Mouse (Mus musculus): ENCODE results near the gene Tbxas1.

Gene Tbxas1

DNA sequence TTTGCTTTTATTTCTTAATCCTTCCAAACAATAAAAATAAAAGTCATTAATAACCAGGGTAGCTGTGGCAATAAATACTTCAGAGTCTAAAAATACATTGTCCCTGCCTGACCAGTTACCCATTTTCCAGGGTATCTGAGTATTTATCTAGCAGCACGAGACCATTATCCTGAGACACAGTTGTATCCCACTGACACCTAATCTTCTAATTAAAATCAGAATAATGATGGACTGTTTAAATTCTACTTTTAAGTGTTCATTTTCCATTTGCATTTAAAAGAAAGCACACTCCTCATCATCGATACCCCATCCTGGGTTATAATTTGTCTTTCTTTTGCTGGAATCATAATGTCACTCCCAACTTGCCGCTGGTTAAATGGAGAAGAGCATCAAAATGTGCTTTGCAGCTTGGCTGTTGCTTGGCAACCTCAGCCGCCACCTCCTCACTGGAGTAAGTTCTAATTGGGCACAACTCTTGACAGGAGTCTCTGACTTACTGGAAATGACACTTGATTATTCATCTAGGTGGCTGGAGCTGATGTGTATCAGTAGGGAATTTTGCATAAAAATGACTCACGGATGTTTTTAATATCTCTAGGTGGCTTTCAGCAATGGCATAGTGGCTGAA, 130.9 kb downstream of the Tbxas1 start:
- TF ChIP-seq NANOG (IDR thresholded peaks at IDR 0.05; ENCODE audit: borderline replicate concordance, low read length) (no peak), POU5F1 (IDR thresholded peaks at IDR 0.05; ENCODE audit: borderline replicate concordance, low read length) (no peak), CTCF (conservative IDR thresholded peaks at IDR 0.05; ENCODE audit: low read length) (no peak)
- H3K36me3 ChIP-seq (ENCODE audit: insufficient read depth, low read length): no peaks in the 10 kb centered on the region
- no peak overlapping the region for H3K4me3 ChIP-seq (replicated peaks; ENCODE audit: low read length)
- H3K4me1 ChIP-seq (replicated peaks; ENCODE audit: low read depth, low read length): peaks cover 9% of the 10 kb centered on the region
- H3K27me3 ChIP-seq (ENCODE audit: insufficient read depth, low read length): 0 out of 2 replicates have a peak, but pooled peaks cover 4% of the 10 kb centered on the region
- H3K9me3 ChIP-seq (ENCODE audit: low read length): no peaks in the 10 kb centered on the region

DNA sequence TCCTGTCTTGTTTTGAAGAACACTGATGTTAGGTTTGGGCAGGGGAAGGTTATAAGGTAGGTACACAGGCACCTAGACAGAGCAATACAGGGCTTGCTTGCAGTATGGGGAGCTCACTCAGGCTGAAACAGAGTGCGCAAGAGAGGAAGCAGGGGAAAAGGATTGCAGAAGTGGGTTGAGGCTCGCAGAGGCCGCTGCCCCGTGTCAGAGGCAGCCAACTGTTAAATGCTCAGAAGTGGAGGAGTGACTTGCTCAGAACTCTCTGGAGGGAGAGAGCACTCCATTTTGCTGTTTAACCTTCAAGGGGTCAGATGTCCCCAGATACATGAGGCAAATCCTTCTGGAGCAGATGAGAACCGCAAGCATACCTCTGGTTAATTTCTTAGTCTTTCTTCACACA, 132.0 kb downstream of the Tbxas1 start:
- no peaks in the 10 kb centered on the region for H3K9me3 ChIP-seq (ENCODE audit: low read length)
- TF ChIP-seq POU5F1 (IDR thresholded peaks at IDR 0.05; ENCODE audit: borderline replicate concordance, low read length): no peak
- TF ChIP-seq CTCF (conservative IDR thresholded peaks at IDR 0.05; ENCODE audit: low read length): no peak
- no peak for TF ChIP-seq NANOG (IDR thresholded peaks at IDR 0.05; ENCODE audit: borderline replicate concordance, low read length)

DNA sequence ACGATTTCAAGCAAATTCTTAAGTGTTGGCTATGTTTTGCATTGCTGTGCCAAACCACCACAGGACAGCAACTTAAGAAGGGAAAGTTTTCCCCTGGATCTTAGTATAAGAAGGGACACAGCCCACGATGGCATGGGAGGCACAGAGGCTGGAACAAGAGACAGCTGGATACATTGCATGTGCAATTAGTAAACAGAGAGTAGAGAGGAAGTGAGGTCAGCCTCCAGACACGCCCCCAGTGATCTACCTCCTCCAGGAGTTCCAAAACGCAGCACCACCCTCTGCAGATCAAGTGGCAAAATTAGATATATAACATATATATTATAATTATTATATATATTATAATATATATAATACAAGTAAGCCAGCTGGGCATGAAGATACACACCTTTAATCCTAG, 132.9 kb downstream of the Tbxas1 start:
- Histone ChIP-seq H3K4me1 (replicated peaks; ENCODE audit: low read depth, low read length) (peaks cover 9% of the 10 kb centered on the region), H3K4me3 (replicated peaks; ENCODE audit: low read length) (no peak overlapping the region), H3K9me3 (ENCODE audit: low read length) (peaks cover 5% of the 10 kb centered on the region; the same call in 1 of the 2 replicates), H3K27me3 (ENCODE audit: insufficient read depth, low read length) (no peaks in the 10 kb centered on the region), H3K36me3 (ENCODE audit: insufficient read depth, low read length) (no peaks in the 10 kb centered on the region)
- TF ChIP-seq POU5F1 (IDR thresholded peaks at IDR 0.05; ENCODE audit: borderline replicate concordance, low read length) (no peak), CTCF (conservative IDR thresholded peaks at IDR 0.05; ENCODE audit: low read length) (no peak), NANOG (IDR thresholded peaks at IDR 0.05; ENCODE audit: borderline replicate concordance, low read length) (no peak)

More for the DNA sequence above, 132.0 kb downstream of the Tbxas1 start:
- Histone ChIP-seq H3K27me3 (ENCODE audit: insufficient read depth, low read length) (no peaks in the 10 kb centered on the region), H3K36me3 (ENCODE audit: insufficient read depth, low read length) (no peaks in the 10 kb centered on the region), H3K4me3 (replicated peaks; ENCODE audit: low read length) (no peak overlapping the region), H3K4me1 (replicated peaks; ENCODE audit: low read depth, low read length) (peaks cover 9% of the 10 kb centered on the region)

DNA sequence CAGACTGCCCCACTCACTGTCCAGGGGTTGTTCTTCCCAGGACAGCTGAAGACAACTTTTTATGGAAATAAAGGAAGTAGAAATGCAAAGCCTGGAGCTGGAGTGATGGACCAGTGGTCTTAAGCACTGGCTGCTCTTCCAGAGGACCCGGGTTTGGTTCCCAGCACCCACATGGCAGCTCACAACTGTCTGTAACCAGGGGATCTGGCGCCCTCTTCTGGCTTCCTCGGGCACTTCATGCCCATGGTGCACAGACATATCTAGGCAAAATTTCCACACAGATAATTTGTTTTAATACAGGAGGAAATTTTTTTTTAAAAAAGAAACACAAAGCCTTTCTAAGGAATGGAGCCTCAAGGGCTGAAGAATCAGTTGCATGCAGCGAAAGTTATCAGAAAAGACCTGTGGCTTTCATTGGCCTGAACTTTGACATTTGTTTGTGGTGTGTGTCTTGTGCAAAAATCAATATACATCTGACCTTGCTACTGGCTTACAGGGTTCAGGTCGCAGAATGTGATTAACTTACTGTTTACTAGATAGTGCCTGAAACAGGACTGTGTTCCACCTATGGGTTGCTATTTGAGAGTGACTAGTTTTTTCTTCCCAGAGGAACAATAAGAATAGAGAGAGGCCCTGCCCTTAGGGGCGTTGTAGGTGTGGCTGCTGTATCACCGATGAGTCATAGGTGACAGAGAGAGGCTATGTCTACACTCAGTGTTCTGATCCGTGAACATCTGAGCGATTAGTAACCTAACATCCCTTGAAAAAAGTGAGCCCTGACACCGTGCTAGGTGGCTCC, 138.0 kb downstream of the Tbxas1 start:
- Histone ChIP-seq H3K9me3 (ENCODE audit: low read length) (peaks cover 14% of the 10 kb centered on the region; the same call in 1 of the 2 replicates), H3K4me1 (replicated peaks; ENCODE audit: low read depth, low read length) (no peaks in the 10 kb centered on the region), H3K27me3 (ENCODE audit: insufficient read depth, low read length) (no peaks in the 10 kb centered on the region), H3K36me3 (ENCODE audit: insufficient read depth, low read length) (no peaks in the 10 kb centered on the region), H3K4me3 (replicated peaks; ENCODE audit: low read length) (no peak overlapping the region)
- TF ChIP-seq CTCF (conservative IDR thresholded peaks at IDR 0.05; ENCODE audit: low read length) (peak; percentile 59), POU5F1 (IDR thresholded peaks at IDR 0.05; ENCODE audit: borderline replicate concordance, low read length) (no peak), NANOG (IDR thresholded peaks at IDR 0.05; ENCODE audit: borderline replicate concordance, low read length) (no peak)

DNA sequence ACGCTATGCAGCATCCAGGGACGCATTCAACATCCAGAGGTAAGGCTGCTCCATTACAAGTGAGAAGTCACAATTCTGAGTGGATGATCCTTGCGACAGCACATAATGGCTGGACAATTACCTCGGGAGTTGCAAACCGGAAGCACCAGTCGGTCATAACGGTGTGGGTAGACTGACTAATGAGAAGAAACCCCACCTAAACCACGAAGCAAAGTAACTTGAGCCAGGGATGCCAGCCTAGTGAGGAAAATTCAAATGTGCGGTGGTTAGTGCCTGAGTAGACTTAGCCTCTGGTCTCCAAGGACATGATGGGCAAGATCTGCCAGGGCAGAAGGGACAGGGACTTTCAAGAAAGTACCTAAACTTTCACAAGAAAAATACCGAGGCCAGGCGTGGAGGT, 142.7 kb downstream of the Tbxas1 start:
- no peaks in the 10 kb centered on the region for H3K36me3 ChIP-seq (ENCODE audit: insufficient read depth, low read length)
- TF ChIP-seq NANOG (IDR thresholded peaks at IDR 0.05; ENCODE audit: borderline replicate concordance, low read length): no peak

DNA sequence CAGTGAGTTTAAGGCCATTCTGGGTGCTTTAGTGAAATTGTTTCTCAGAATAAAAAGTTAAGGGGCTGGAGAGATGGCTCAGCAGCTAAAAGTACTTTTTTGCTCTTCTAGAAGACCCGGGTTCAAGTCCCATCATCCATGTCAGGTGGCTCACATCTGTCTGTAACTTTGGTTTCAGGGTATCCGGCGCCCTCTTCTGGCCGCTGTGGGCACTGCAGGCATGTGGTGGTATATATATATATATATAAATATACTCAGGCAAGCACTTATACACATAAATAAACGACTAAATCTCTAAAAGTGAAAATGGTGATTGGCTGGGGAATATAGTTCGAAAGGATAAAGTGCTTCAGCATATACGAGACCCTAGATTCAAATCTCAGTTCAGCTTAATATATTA, 143.6 kb downstream of the Tbxas1 start:
- Histone ChIP-seq H3K4me1 (replicated peaks; ENCODE audit: low read depth, low read length) (no peaks in the 10 kb centered on the region), H3K9me3 (ENCODE audit: low read length) (peaks cover 9% of the 10 kb centered on the region; the same call in 1 of the 2 replicates)

More for the DNA sequence above, 142.7 kb downstream of the Tbxas1 start:
- Histone ChIP-seq H3K4me3 (replicated peaks; ENCODE audit: low read length) (no peak overlapping the region), H3K27me3 (ENCODE audit: insufficient read depth, low read length) (no peaks in the 10 kb centered on the region), H3K4me1 (replicated peaks; ENCODE audit: low read depth, low read length) (no peaks in the 10 kb centered on the region), H3K9me3 (ENCODE audit: low read length) (peaks cover 11% of the 10 kb centered on the region; the same call in 1 of the 2 replicates)

DNA sequence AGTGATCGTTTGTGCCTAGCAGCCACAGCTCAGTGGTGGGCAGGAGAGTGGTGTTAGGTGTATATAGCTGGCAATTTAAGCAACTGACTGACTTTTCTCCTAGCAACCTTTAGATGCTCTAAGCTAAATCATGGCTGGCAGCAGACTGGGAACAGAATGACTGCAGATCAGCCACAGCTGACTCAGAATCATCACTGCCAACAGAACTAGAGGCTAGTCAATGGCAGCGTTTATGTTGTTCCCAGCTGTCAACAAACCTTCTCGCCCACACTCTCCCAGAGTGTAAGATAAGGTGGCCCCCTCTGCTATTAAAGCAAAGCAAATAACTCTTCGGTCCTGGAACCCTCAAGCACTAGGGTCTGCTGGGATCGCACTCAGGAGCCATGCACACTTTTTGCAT, 144.0 kb downstream of the Tbxas1 start:
- peaks cover 9% of the 10 kb centered on the region; the same call in 1 of the 2 replicates for H3K9me3 ChIP-seq (ENCODE audit: low read length)
- H3K27me3 ChIP-seq (ENCODE audit: insufficient read depth, low read length): no peaks in the 10 kb centered on the region
- TF ChIP-seq POU5F1 (IDR thresholded peaks at IDR 0.05; ENCODE audit: borderline replicate concordance, low read length) (no peak), NANOG (IDR thresholded peaks at IDR 0.05; ENCODE audit: borderline replicate concordance, low read length) (no peak), CTCF (conservative IDR thresholded peaks at IDR 0.05; ENCODE audit: low read length) (no peak)
- no peaks in the 10 kb centered on the region for H3K36me3 ChIP-seq (ENCODE audit: insufficient read depth, low read length)
- H3K4me1 ChIP-seq (replicated peaks; ENCODE audit: low read depth, low read length): no peaks in the 10 kb centered on the region
- H3K4me3 ChIP-seq (replicated peaks; ENCODE audit: low read length): no peak overlapping the region

More for the DNA sequence above, 143.6 kb downstream of the Tbxas1 start:
- TF ChIP-seq NANOG (IDR thresholded peaks at IDR 0.05; ENCODE audit: borderline replicate concordance, low read length) (no peak), CTCF (conservative IDR thresholded peaks at IDR 0.05; ENCODE audit: low read length) (peak; percentile 89)
- Histone ChIP-seq H3K4me3 (replicated peaks; ENCODE audit: low read length) (no peak overlapping the region), H3K36me3 (ENCODE audit: insufficient read depth, low read length) (no peaks in the 10 kb centered on the region), H3K27me3 (ENCODE audit: insufficient read depth, low read length) (no peaks in the 10 kb centered on the region)

DNA sequence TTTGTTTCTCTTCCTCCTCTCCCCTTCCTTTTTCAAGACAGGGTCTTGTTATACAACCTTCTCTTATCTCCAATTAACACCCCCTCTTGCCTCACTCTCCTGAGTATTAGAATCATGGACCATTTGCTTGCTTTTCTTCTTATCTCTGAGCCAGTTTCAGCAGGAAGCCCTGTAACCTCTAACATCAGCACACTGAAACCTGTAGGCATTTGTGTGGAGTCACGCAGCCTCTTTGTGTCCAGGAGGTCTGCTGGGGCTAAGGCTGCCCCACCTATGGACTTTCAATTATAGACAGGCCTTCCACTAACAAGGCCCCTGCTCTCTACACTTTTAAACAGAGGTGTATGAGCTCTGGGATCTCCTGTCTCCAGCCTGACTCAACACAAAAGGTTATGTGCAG, 146.7 kb downstream of the Tbxas1 start:
- Histone ChIP-seq H3K36me3 (ENCODE audit: insufficient read depth, low read length) (no peaks in the 10 kb centered on the region), H3K27me3 (ENCODE audit: insufficient read depth, low read length) (no peaks in the 10 kb centered on the region), H3K4me3 (replicated peaks; ENCODE audit: low read length) (no peak overlapping the region), H3K4me1 (replicated peaks; ENCODE audit: low read depth, low read length) (no peaks in the 10 kb centered on the region), H3K9me3 (ENCODE audit: low read length) (no peaks in the 10 kb centered on the region)
- TF ChIP-seq NANOG (IDR thresholded peaks at IDR 0.05; ENCODE audit: borderline replicate concordance, low read length) (no peak), POU5F1 (IDR thresholded peaks at IDR 0.05; ENCODE audit: borderline replicate concordance, low read length) (no peak), CTCF (conservative IDR thresholded peaks at IDR 0.05; ENCODE audit: low read length) (no peak)
